Mouse (Mus musculus): ENCODE measurements at regions not wholly inside any gene's neighbourhood (a gene's known extent, or its start where the extent isn't known, plus 50 kb on each side); places are given as distances from the start of the nearest gene placed in this dataset.

- DNase-seq (no peak), ATAC-seq (no peak)
- Histone ChIP-seq H3K4me3 (ENCODE audit: low read depth, low read length) (no peak overlapping the region), H3K9ac (no peak overlapping the region), H3K27me3 (ENCODE audit: insufficient read depth, low read length) (no peaks in the 10 kb centered on the region), H3K9me3 (ENCODE audit: low read length) (no peaks in the 10 kb centered on the region), H3K36me3 (ENCODE audit: insufficient read depth) (no peaks in the 10 kb centered on the region), H3K27ac (ENCODE audit: low read depth, low read length) (no peak overlapping the region), H3K4me2 (ENCODE audit: low read depth) (no peak overlapping the region), H3K4me1 (ENCODE audit: insufficient read depth) (no peaks in the 10 kb centered on the region)
- no peak for TF ChIP-seq CTCF (IDR thresholded peaks at IDR 0.05; ENCODE audit: low read depth)
- 44% methylated on average over 1 of the region's 1 CpGs for WGBS
Observed at GRCm38 (mm10) chr5:45230097-45230496, 219.9 kb downstream of the Qdpr start.

GRCm38 (mm10) chr5:45229477-45229876 lies 220.6 kb downstream of the Qdpr start:
- Histone ChIP-seq H3K9me3 (ENCODE audit: low read length) (no peaks in the 10 kb centered on the region), H3K36me3 (ENCODE audit: insufficient read depth) (no peaks in the 10 kb centered on the region), H3K27me3 (ENCODE audit: insufficient read depth, low read length) (no peaks in the 10 kb centered on the region), H3K27ac (ENCODE audit: low read depth, low read length) (no peak overlapping the region), H3K9ac (no peak overlapping the region), H3K4me1 (ENCODE audit: insufficient read depth) (no peaks in the 10 kb centered on the region), H3K4me3 (ENCODE audit: low read depth, low read length) (no peak overlapping the region), H3K4me2 (ENCODE audit: low read depth) (no peak overlapping the region)
- WGBS: 60% methylated on average over 3 of the region's 3 CpGs
- DNase-seq (no peak), ATAC-seq (no peak)
- TF ChIP-seq CTCF (IDR thresholded peaks at IDR 0.05; ENCODE audit: low read depth): no peak

GRCm38 (mm10) chr5:45228226-45228927 lies 221.7 kb downstream of the Qdpr start:
- no peak overlapping the region for H3K4me3 ChIP-seq (ENCODE audit: low read depth, low read length)
- no peak for ATAC-seq
- H3K9ac ChIP-seq: no peak overlapping the region
- H3K4me2 ChIP-seq (ENCODE audit: low read depth): no peak overlapping the region
- WGBS: 52% methylated on average over 6 of the region's 6 CpGs
- no peak overlapping the region for H3K27ac ChIP-seq (ENCODE audit: low read depth, low read length)
- no peaks in the 10 kb centered on the region for H3K36me3 ChIP-seq (ENCODE audit: insufficient read depth)
- peak; percentile 65 for DNase-seq
- no peak for TF ChIP-seq CTCF (IDR thresholded peaks at IDR 0.05; ENCODE audit: low read depth)
- H3K9me3 ChIP-seq (ENCODE audit: low read length): no peaks in the 10 kb centered on the region
- no peaks in the 10 kb centered on the region for H3K4me1 ChIP-seq (ENCODE audit: insufficient read depth)
- H3K27me3 ChIP-seq (ENCODE audit: insufficient read depth, low read length): no peaks in the 10 kb centered on the region

GRCm38 (mm10) chr5:45220272-45220916 lies 229.6 kb downstream of the Qdpr start:
- ATAC-seq (peak; percentile 87), DNase-seq (peak; percentile 63)
- no peak for TF ChIP-seq CTCF (IDR thresholded peaks at IDR 0.05; ENCODE audit: low read depth)
- no peak overlapping the region for H3K4me2 ChIP-seq (ENCODE audit: low read depth)
- H3K9me3 ChIP-seq (ENCODE audit: low read length): no peaks in the 10 kb centered on the region
- WGBS: 42% methylated on average over 6 of the region's 6 CpGs
- H3K4me3 ChIP-seq (ENCODE audit: low read depth, low read length): no peak overlapping the region
- no peak overlapping the region for H3K9ac ChIP-seq
- H3K4me1 ChIP-seq (ENCODE audit: insufficient read depth): no peaks in the 10 kb centered on the region; the same call in 1 of the 2 replicates
- no peaks in the 10 kb centered on the region for H3K27me3 ChIP-seq (ENCODE audit: insufficient read depth, low read length)
- H3K27ac ChIP-seq (ENCODE audit: low read depth, low read length): peak overlapping the region; percentile 45; the same call in 1 of the 2 replicates
- no peaks in the 10 kb centered on the region for H3K36me3 ChIP-seq (ENCODE audit: insufficient read depth)

- Histone ChIP-seq H3K27ac (ENCODE audit: low read depth, low read length) (no peak overlapping the region; the same call in 1 of the 2 replicates), H3K4me2 (ENCODE audit: low read depth) (no peak overlapping the region), H3K36me3 (ENCODE audit: insufficient read depth) (no peaks in the 10 kb centered on the region), H3K27me3 (ENCODE audit: insufficient read depth, low read length) (no peaks in the 10 kb centered on the region), H3K4me3 (ENCODE audit: low read depth, low read length) (no peak overlapping the region), H3K9me3 (ENCODE audit: low read length) (no peaks in the 10 kb centered on the region), H3K4me1 (ENCODE audit: insufficient read depth) (no peaks in the 10 kb centered on the region; the same call in 1 of the 2 replicates), H3K9ac (no peak overlapping the region)
- TF ChIP-seq CTCF (IDR thresholded peaks at IDR 0.05; ENCODE audit: low read depth): no peak
- ATAC-seq (no peak), DNase-seq (no peak)
- 65% methylated on average over 1 of the region's 1 CpGs for WGBS
Observed at GRCm38 (mm10) chr5:45219558-45219957, 230.5 kb downstream of the Qdpr start.

GRCm38 (mm10) chr5:45219101-45219500 lies 230.9 kb downstream of the Qdpr start:
- ATAC-seq (no peak), DNase-seq (no peak)
- Histone ChIP-seq H3K27ac (ENCODE audit: low read depth, low read length) (no peak overlapping the region), H3K9me3 (ENCODE audit: low read length) (no peaks in the 10 kb centered on the region), H3K4me3 (ENCODE audit: low read depth, low read length) (no peak overlapping the region), H3K9ac (no peak overlapping the region), H3K36me3 (ENCODE audit: insufficient read depth) (no peaks in the 10 kb centered on the region), H3K4me2 (ENCODE audit: low read depth) (no peak overlapping the region), H3K4me1 (ENCODE audit: insufficient read depth) (no peaks in the 10 kb centered on the region; the same call in 1 of the 2 replicates), H3K27me3 (ENCODE audit: insufficient read depth, low read length) (no peaks in the 10 kb centered on the region)
- TF ChIP-seq CTCF (IDR thresholded peaks at IDR 0.05; ENCODE audit: low read depth): no peak
- WGBS: 33% methylated on average over 3 of the region's 3 CpGs

GRCm38 (mm10) chr5:45214475-45214874 lies 235.6 kb downstream of the Qdpr start:
- Histone ChIP-seq H3K9ac (no peak overlapping the region), H3K27ac (ENCODE audit: low read depth, low read length) (no peak overlapping the region), H3K27me3 (ENCODE audit: insufficient read depth, low read length) (no peaks in the 10 kb centered on the region), H3K4me1 (ENCODE audit: insufficient read depth) (no peaks in the 10 kb centered on the region), H3K36me3 (ENCODE audit: insufficient read depth) (no peaks in the 10 kb centered on the region), H3K9me3 (ENCODE audit: low read length) (no peaks in the 10 kb centered on the region), H3K4me3 (ENCODE audit: low read depth, low read length) (no peak overlapping the region), H3K4me2 (ENCODE audit: low read depth) (no peak overlapping the region)
- no peak for TF ChIP-seq CTCF (IDR thresholded peaks at IDR 0.05; ENCODE audit: low read depth)
- DNase-seq (no peak), ATAC-seq (peak; percentile 89)
